Mouse (Mus musculus) T-helper 1 cell (primary cell): ENCODE data around the gene Fam69b.

Source experiments
- in situ Hi-C: fragments of 300-600 bp; cut with MboI, MseI; formaldehyde crosslinking; loops from one replicate; pipeline ENCODE4 v1.15.1; 2025; ENCODE audit warnings: high pct_unique_total_duplicates

Fam69b gene

GRCm38 (mm10) chr2:26598462-26598861 is 29.8 kb upstream of the Fam69b start:
- in situ Hi-C loops = no loop called here

- in situ Hi-C loops = no loop called here
Measured at GRCm38 (mm10) chr2:26599965-26600364, 28.3 kb upstream of the Fam69b start.

GRCm38 (mm10) chr2:26600664-26601063 is 27.6 kb upstream of the Fam69b start:
- in situ Hi-C loops = no loop called here

GRCm38 (mm10) chr2:26601595-26601994 is 26.7 kb upstream of the Fam69b start:
- in situ Hi-C loops = no loop called here

GRCm38 (mm10) chr2:26602631-26603030 is 25.6 kb upstream of the Fam69b start:
- in situ Hi-C loops = no loop called here

GRCm38 (mm10) chr2:26603159-26603558 is 25.1 kb upstream of the Fam69b start:
- in situ Hi-C loops = no loop called here

- in situ Hi-C loops = no loop called here
Measured at GRCm38 (mm10) chr2:26603720-26604671, 24.3 kb upstream of the Fam69b start, which contains the start of gene Agpat2. TSS of gene Agpat2 (minus strand) at chr2:26604417.

GRCm38 (mm10) chr2:26605331-26605730 is 22.9 kb upstream of the Fam69b start:
- in situ Hi-C loops = no loop called here

GRCm38 (mm10) chr2:26606579-26606978 is 21.7 kb upstream of the Fam69b start:
- in situ Hi-C loops = no loop called here

- in situ Hi-C loops = no loop called here
Measured at GRCm38 (mm10) chr2:26607056-26607910, 21.0 kb upstream of the Fam69b start.

- in situ Hi-C loops = no loop called here
Measured at GRCm38 (mm10) chr2:26608781-26609180, 19.5 kb upstream of the Fam69b start.

- in situ Hi-C loops = no loop called here
Measured at GRCm38 (mm10) chr2:26609261-26609661, 19.0 kb upstream of the Fam69b start.

GRCm38 (mm10) chr2:26610526-26610925 is 17.7 kb upstream of the Fam69b start:
- in situ Hi-C loops = no loop called here

- in situ Hi-C loops = no loop called here
Measured at GRCm38 (mm10) chr2:26611054-26611453, 17.2 kb upstream of the Fam69b start.

GRCm38 (mm10) chr2:26611896-26612295 is 16.4 kb upstream of the Fam69b start:
- in situ Hi-C loops = no loop called here

GRCm38 (mm10) chr2:26614903-26615302 is 13.4 kb upstream of the Fam69b start:
- in situ Hi-C loops = no loop called here

- in situ Hi-C loops = no loop called here
Measured at GRCm38 (mm10) chr2:26615459-26616124, 12.7 kb upstream of the Fam69b start.

GRCm38 (mm10) chr2:26617331-26617730 is 10.9 kb upstream of the Fam69b start:
- in situ Hi-C loops = no loop called here

GRCm38 (mm10) chr2:26617928-26618327 is 10.3 kb upstream of the Fam69b start:
- in situ Hi-C loops = no loop called here

- in situ Hi-C loops = no loop called here
Measured at GRCm38 (mm10) chr2:26621246-26621645, 7.0 kb upstream of the Fam69b start.

- in situ Hi-C loops = no loop called here
Measured at GRCm38 (mm10) chr2:26622984-26623383, 5.3 kb upstream of the Fam69b start.

- in situ Hi-C loops = no loop called here
Measured at GRCm38 (mm10) chr2:26625419-26625818, 2.8 kb upstream of the Fam69b start.
